Mouse (Mus musculus): ENCODE measurements around the gene Cxcl15. TPM values are rescaled to one million over a fixed set of nuclear protein-coding genes. Genes with fewer than 3 reads are reported as not detected.

Cxcl15 gene
- polyA plus RNA-seq (2012) = not detected in 2 replicates

DNA sequence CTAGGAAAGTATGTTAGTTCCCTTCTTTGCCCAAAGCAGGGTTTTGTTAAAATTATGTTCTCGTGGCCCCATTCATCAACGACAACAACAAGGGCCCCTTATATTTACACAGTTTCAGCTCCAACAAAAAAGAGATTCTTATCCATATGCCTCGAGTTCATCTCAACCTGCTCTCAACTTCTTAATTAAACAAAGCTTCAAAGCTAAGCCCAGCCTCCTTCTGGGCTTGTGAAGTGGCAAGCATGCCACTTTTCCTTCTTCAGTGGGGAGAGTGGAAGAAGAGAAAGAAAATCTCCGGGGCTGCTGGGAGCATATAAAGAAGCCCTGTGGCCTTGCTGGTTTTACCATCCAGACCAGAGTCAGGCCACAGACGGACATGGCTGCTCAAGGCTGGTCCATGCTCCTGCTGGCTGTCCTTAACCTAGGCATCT, at the start of gene Cxcl15:
Gene Cxcl15, plus strand, starts transcription at position 340 of the 431 bp plus-strand sequence.
- no peak for TF ChIP-seq GATA1 (IDR thresholded peaks at IDR 0.05; ENCODE audit: low read length)

DNA sequence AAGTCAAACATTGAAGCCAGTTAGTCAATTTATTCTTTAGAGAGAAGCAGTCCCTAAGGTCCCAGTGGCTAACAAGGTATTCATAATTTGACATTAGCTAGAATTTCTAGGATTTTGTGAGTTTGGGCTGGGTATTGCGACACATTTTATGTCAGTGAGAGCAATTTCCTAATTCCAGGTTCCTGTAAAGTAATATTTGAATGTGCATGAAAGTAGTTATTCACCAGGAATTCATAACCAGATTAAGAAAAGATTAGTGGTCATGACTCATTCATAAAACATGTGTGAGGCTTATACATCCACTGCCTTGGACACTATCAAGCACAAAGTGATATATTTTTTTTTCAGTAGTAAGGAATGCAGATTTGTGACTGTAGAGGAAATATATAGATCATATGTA, 40.4 kb upstream of the Cxcl15 start:
- no peak for TF ChIP-seq GATA1 (IDR thresholded peaks at IDR 0.05; ENCODE audit: low read length)

DNA sequence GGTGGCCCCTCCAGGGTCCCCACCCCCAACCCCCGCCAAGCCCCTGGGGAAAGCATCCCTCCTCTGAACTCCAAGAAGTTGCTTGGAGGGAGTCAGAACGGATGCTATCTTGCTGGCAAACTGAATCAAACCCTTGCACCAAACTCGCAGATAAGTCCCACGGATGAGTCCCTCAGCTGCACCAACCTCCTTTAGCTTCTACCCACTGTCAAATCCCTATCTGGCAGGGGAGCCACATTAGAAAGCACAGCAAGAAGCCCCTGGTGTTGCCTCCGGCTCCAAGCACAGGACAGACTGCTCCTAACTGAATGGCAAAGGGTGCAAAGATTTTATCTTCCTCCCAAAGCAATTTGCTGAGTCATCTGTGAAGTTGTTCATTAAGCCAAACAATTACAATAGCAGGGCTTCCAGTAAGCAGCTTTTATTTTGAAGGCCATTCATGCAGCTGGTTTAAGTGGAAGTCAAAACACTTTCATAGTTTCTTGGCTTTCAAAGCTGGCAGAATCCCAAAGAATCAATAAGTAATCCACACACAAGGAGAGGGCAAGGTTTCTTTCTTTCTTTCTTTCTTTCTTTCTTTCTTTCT, 36.2 kb upstream of the Cxcl15 start:
- no peak for TF ChIP-seq GATA1 (IDR thresholded peaks at IDR 0.05; ENCODE audit: low read length)

DNA sequence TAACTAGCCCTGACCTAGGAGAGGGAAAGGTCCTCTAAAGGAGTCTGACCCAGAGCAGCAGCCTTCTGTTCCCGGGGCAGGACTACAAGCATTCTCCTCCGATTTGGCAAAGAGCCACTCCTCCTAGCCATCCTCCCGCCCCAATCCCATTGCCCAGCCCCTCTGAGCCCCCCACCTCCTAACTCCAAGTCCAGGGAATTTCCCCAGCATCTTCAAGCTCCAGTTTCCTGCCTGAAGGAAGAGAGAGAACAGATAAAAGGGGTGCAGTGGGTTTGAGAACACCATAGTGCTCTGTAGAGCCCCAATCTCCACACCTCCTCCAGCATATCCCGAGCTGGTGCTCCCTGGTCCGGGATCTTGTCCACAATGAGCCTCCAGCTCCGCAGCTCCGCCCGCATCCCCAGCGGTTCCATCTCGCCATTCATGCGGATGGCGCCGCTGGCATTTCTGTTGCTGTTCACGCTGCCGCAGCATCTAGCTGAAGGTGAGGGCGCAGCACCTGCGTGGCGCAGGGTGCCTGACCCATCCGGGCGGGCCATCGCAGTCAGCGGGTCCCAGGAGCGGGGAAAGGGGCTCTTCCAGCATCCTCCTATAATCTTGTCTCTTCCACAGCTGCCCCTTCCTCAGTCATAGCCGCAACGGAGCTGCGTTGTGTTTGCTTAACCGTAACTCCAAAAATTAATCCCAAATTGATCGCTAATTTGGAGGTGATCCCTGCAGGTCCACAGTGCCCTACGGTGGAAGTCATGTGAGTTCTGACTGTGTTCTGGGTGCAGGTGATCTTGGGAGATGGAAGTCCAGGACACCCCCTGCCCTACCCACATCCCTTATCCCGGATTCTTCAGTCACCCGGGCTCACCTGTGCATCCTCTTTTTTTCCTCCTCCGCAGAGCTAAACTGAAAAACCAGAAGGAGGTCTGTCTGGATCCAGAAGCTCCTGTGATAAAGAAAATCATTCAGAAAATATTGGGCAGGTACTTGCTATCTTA, 35.0 kb upstream of the Cxcl15 start, which contains the start of gene Cxcl5:
Gene Cxcl5, plus strand, starts transcription at position 284 of the 989 bp plus-strand sequence.
- no peak for TF ChIP-seq GATA1 (IDR thresholded peaks at IDR 0.05; ENCODE audit: low read length)

DNA sequence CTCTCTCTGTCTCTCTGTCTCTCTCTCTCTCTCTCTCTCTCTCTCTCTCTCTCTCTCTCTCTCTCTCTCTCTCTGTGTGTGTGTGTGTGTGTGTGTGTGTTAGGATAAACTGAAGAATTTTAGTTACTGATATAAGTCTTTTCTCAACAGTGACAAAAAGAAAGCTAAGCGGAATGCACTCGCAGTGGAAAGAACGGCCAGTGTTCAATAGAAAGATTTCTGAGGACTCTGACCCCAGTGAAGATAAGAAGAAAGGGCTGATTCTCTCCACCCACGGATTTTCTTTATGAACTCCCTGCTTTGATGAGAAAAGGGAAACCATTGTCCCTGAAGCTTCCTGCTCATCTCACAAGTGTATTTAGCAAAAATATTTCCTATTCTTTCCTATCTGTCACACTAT, 34.0 kb upstream of the Cxcl15 start:
- no peak for TF ChIP-seq GATA1 (IDR thresholded peaks at IDR 0.05; ENCODE audit: low read length)

DNA sequence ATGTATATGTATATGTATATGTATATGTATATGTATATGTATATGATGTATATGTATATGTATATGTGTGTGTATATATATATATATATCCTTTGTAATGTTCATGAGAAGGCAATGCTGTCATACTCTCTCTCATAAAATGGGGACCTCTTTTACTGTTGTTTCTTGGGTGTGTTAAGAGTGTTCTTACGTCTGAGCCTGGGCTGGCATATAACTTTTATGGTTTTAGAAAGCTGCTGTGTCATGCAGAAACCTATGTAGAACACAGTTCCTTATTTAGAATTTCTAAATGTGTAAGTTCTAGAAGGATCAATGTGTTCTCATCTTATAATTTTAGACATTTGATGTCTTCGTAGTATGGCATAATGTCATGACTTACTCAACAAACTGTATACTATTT, 33.5 kb upstream of the Cxcl15 start:
- no peak for TF ChIP-seq GATA1 (IDR thresholded peaks at IDR 0.05; ENCODE audit: low read length)

DNA sequence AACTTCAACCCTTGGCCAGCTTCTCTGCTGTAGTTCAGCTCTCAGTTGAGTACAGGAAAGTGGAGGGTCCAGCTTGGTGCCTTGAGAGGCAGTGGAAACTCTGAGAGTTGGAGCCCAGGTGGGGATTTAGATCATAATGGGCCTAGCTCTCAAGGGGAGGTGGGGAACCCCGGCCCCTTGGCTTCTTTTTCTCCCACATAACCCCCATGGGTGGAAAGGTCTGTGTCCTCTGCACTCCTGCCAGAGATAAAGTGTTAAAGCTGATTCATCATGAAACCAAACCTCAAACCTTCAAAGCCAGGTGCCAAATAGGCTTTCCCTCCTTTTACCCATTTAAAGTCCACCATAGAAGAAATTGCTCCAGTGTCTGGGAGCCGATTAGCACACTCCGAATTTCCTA, 32.5 kb upstream of the Cxcl15 start:
- no peak for TF ChIP-seq GATA1 (IDR thresholded peaks at IDR 0.05; ENCODE audit: low read length)

DNA sequence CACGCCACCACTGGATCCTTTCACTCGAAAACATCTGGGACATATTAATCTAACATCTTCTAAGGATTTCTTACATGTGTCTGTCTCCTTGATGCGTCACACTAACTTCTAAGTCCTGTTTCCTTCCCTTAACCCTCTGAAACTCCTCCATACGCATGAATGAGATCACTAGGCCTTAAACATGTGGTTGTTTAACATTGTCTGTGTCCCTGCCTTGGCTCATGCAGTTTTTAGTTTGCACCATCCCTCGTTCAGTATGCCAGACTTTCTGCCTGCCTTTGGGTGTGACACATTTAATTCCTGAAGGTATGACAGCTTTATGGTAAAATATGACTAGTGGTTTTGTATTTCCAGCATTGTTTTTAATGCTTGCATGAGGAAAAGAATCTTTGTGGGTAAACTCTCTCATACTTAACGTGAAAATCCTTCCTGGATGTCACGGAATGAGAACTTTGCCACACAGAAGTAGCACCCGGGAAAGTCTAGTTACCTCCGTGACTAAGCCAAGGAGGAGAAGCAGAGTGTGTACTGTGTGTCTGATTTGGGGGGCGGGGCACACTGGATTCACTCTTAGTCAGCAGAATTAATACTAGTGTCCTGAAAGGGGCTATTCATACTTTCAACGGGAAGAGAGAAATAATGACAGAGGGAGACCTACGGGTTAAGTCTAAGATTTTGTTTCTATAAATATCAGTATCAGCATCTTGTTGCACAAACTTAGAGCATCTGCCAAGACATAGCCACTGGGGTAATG, 30.2 kb upstream of the Cxcl15 start:
- TF ChIP-seq GATA1 (IDR thresholded peaks at IDR 0.05; ENCODE audit: low read length) = no peak

DNA sequence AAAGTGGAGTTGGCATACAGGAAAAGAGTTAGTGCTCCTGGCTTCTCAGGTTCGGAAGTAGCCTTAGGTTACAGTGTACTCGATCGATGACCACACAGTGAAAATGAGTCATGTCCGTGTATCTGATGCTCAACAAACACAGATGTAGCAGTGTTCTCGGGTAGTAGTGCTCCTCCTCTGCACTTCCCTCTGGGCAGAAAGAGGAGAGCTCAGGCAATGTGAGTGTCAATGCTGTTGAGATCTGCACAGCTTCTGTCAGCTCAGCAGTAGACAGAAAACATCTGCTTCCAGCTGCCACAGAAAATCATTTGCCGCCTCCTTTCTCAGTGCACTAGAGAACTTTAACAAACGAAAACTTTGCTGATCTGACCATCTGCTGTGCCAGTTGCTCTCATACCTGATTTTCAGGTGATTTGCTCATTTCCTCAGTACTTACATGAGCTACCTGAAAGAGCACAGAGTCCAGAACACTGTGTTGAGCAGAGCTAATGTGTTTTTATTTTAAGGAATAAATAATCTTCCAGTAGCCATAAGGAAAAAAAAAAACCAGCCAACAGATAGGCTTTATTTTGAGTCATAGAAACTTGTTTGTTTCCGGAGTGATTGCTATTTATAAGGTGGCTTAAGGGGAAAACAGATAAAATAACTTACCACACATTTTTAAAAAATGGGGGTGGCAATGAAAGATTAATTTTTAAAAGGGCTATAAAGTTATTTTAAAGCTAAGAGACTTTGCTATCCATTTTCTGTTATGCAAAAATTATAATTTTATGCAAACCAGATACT, 28.3 kb upstream of the Cxcl15 start:
- no peak for TF ChIP-seq GATA1 (IDR thresholded peaks at IDR 0.05; ENCODE audit: low read length)

DNA sequence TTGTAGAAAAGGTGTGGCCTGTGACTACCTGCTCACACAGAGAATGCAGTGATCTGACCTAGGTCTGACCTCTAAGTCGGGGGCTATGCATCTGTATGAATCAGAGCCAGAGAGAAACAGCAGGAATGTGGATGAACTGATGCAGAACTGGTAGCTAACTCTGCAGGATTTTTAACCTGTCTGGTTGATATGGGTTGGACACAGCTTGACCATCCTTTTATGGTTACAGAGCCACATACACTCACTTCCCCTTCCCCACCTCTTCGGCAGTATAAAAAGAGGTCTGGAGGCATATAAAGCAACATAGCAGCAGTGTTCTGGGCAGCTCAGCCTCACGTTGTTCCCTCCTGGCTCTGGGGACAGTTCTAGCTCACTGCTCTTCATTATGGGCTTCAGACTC, 26.1 kb upstream of the Cxcl15 start, which contains the start of gene Ppbp:
Gene Ppbp, plus strand, starts transcription at position 301 of the 400 bp plus-strand sequence.
- TF ChIP-seq GATA1 (IDR thresholded peaks at IDR 0.05; ENCODE audit: low read length) = no peak

DNA sequence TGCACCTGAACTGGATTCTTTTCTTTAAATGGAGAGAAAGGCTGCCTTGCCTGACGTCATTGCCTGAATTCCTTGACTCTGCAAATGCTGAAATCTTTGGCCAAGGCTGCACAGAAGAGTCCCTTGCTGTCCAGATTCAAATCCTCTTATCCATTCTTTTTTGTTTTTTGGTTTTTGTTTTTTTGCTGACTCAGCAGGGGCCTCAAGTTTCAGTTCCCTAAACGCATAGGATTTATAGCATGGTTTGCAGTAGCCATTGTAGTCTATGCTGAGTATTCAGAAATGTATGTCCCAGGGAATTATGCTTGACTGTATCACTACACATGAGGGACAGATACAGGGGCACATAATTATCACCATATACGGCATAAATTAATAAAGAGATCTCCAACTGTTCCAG, 23.0 kb upstream of the Cxcl15 start:
- TF ChIP-seq GATA1 (IDR thresholded peaks at IDR 0.05; ENCODE audit: low read length) = no peak

DNA sequence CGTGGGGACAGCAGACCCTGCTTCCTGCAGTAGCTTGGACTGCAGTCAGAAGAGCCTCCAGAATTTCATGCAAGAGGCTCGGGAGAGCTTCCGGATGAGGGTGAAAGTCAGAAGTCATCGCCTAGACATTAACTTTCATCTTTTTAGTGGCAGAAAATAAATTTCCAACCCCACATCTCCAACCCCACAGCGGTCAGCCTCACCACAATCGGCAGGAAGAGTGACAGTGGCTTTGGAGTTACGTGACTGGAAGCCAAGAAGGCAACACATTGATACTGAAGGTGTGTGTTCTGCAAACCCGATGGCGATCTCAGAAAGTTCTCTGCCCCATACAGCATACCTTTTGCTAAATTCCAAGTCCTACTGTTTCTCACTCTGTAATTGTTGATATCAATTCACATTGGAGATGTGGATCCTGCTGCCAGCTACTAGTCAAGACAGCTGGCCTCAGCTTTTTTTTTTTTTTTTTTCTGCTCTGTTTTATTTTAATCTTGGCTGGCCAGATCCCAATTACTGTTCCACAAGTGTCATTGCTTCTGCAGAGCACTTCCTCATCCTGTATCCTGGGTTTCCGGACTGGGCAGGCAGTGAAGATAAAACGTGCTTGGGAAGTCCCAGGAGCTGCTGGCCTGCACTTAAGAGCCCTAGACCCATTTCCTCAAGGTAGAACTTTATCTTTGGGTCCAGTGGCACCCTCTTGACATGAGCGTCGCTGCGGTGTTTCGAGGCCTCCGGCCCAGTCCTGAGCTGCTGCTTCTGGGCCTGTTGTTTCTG, 22.3 kb upstream of the Cxcl15 start, which contains the start of gene Pf4:
Gene Pf4, plus strand, starts transcription at position 556 of the 774 bp plus-strand sequence.
- no peak for TF ChIP-seq GATA1 (IDR thresholded peaks at IDR 0.05; ENCODE audit: low read length)

DNA sequence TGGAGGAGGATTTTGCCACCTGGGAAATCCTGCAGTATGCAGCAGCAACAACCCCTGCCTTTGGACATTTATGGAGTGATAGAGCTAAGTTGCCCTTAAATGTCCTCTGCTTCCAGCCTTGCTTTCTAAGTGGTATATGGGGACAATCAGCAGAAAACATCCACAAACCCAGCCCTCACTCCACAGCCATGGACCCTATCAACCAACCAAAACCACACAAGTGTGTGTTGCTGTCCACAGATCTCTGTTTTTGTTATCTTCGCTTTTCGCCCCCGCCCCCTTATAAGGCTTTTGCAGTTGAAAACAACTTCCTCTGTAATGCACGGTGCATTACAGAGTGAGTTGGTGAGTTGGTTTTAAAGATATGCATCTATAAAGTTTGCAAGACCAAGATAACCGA, 18.8 kb upstream of the Cxcl15 start:
- TF ChIP-seq GATA1 (IDR thresholded peaks at IDR 0.05; ENCODE audit: low read length) = peak; percentile 85

DNA sequence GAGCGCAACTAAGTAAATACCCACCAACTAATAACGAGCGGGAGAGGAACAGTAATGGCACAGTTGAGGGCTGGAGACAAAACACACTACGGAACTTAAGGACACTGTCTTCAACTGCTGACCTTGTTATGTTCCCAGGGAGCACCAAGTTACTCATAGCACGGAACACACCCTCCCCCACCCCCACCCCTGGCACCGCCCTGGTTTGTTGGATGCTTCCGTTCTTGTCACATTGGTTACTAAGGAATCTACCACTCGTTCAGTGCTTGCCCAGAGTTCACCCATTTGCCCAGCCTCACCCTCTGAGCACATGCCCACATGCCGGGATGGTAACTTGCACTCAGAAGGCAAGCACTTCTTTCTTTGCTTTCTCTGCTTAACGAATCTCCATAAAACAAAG, 16.7 kb upstream of the Cxcl15 start:
- no peak for TF ChIP-seq GATA1 (IDR thresholded peaks at IDR 0.05; ENCODE audit: low read length)
